Mouse (Mus musculus): ENCODE data around the gene Arl3. TPM values are rescaled to one million over a fixed set of nuclear protein-coding genes. Genes with fewer than 3 reads are reported as not detected.

Arl3 gene
- polyA plus RNA-seq, 1 experiment from 2014 or later, result 209 TPM

- WGBS, result 28% methylated on average over 8 of the region's 8 CpGs
- H3K4me1 ChIP-seq (replicated peaks), result peaks cover 76% of the 10 kb centered on the region
- H3K9me3 ChIP-seq, result no peaks in the 10 kb centered on the region
- H3K27me3 ChIP-seq (ENCODE audit: insufficient read depth, poor library complexity, severe bottlenecking), result no peaks in the 10 kb centered on the region
- peak overlapping the region; percentile 98 for H3K27ac ChIP-seq
- peak overlapping the region; percentile 99 for H3K4me3 ChIP-seq
- peak; percentile 73 for DNase-seq (ENCODE audit: low spot score)
- peaks cover 86% of the 10 kb centered on the region for H3K36me3 ChIP-seq
Observed at GRCm38 (mm10) chr19:46507181-46507581, 65.8 kb downstream of the Arl3 start.

GRCm38 (mm10) chr19:46506372-46506717 lies 66.7 kb downstream of the Arl3 start:
- Histone ChIP-seq H3K4me1 (replicated peaks) (peaks cover 81% of the 10 kb centered on the region), H3K9me3 (no peaks in the 10 kb centered on the region), H3K27ac (peak overlapping the region; percentile 98), H3K4me3 (peak overlapping the region; percentile 99), H3K36me3 (peaks cover 78% of the 10 kb centered on the region), H3K27me3 (ENCODE audit: insufficient read depth, poor library complexity, severe bottlenecking) (no peaks in the 10 kb centered on the region)
- no peak for DNase-seq (ENCODE audit: low spot score)
- 49% methylated on average over 3 of the region's 3 CpGs for WGBS

- Histone ChIP-seq H3K9me3 (no peaks in the 10 kb centered on the region), H3K27ac (peak overlapping the region; percentile 98), H3K27me3 (ENCODE audit: insufficient read depth, poor library complexity, severe bottlenecking) (no peaks in the 10 kb centered on the region), H3K36me3 (peaks cover 73% of the 10 kb centered on the region), H3K4me3 (peak overlapping the region; percentile 99), H3K4me1 (replicated peaks) (peaks cover 81% of the 10 kb centered on the region)
- 73% methylated on average over 8 of the region's 8 CpGs for WGBS
- no peak for DNase-seq (ENCODE audit: low spot score)
Observed at GRCm38 (mm10) chr19:46505646-46506371, 67.2 kb downstream of the Arl3 start.

GRCm38 (mm10) chr19:46504822-46505417 lies 68.1 kb downstream of the Arl3 start:
- no peak for DNase-seq (ENCODE audit: low spot score)
- H3K4me3 ChIP-seq, result peak overlapping the region; percentile 99
- H3K4me1 ChIP-seq (replicated peaks), result peaks cover 75% of the 10 kb centered on the region
- H3K27ac ChIP-seq, result peak overlapping the region; percentile 98
- H3K27me3 ChIP-seq (ENCODE audit: insufficient read depth, poor library complexity, severe bottlenecking), result no peaks in the 10 kb centered on the region
- H3K36me3 ChIP-seq, result peaks cover 64% of the 10 kb centered on the region
- H3K9me3 ChIP-seq, result no peaks in the 10 kb centered on the region
- 59% methylated on average over 9 of the region's 9 CpGs for WGBS

GRCm38 (mm10) chr19:46504085-46504552 lies 68.9 kb downstream of the Arl3 start:
- DNase-seq (ENCODE audit: low spot score), result no peak
- Histone ChIP-seq H3K27ac (peak overlapping the region; percentile 98), H3K9me3 (no peaks in the 10 kb centered on the region), H3K4me3 (peak overlapping the region; percentile 99), H3K4me1 (replicated peaks) (peaks cover 74% of the 10 kb centered on the region), H3K36me3 (peaks cover 56% of the 10 kb centered on the region), H3K27me3 (ENCODE audit: insufficient read depth, poor library complexity, severe bottlenecking) (no peaks in the 10 kb centered on the region)
- 7% methylated on average over 4 of the region's 4 CpGs for WGBS

- H3K36me3 ChIP-seq, result peaks cover 50% of the 10 kb centered on the region
- peak overlapping the region; percentile 99 for H3K4me3 ChIP-seq
- H3K9me3 ChIP-seq, result no peaks in the 10 kb centered on the region
- whole genome bisulfite sequencing, result under 1% methylated on average over 21 of the region's 21 CpGs
- H3K27ac ChIP-seq, result peak overlapping the region; percentile 98
- H3K4me1 ChIP-seq (replicated peaks), result peaks cover 70% of the 10 kb centered on the region
- H3K27me3 ChIP-seq (ENCODE audit: insufficient read depth, poor library complexity, severe bottlenecking), result no peaks in the 10 kb centered on the region
- peak; percentile 63 for DNase-seq (ENCODE audit: low spot score)
Observed at GRCm38 (mm10) chr19:46503351-46504084, 69.5 kb downstream of the Arl3 start.

- Histone ChIP-seq H3K4me3 (peak overlapping the region; percentile 99), H3K27me3 (ENCODE audit: insufficient read depth, poor library complexity, severe bottlenecking) (no peaks in the 10 kb centered on the region), H3K9me3 (no peaks in the 10 kb centered on the region), H3K36me3 (peaks cover 41% of the 10 kb centered on the region), H3K4me1 (replicated peaks) (peaks cover 61% of the 10 kb centered on the region), H3K27ac (peak overlapping the region; percentile 98)
- WGBS, result under 1% methylated on average over 53 of the region's 53 CpGs
- peak; percentile 67 for DNase-seq (ENCODE audit: low spot score)
Observed at GRCm38 (mm10) chr19:46502471-46503166, 70.4 kb downstream of the Arl3 start.

GRCm38 (mm10) chr19:46502069-46502455 lies 70.9 kb downstream of the Arl3 start:
- Histone ChIP-seq H3K27me3 (ENCODE audit: insufficient read depth, poor library complexity, severe bottlenecking) (no peaks in the 10 kb centered on the region), H3K27ac (peak overlapping the region; percentile 98), H3K9me3 (no peaks in the 10 kb centered on the region), H3K4me3 (peak overlapping the region; percentile 99), H3K4me1 (replicated peaks) (peaks cover 55% of the 10 kb centered on the region), H3K36me3 (peaks cover 35% of the 10 kb centered on the region)
- WGBS, result under 1% methylated on average over 45 of the region's 46 CpGs
- peak; percentile 66 for DNase-seq (ENCODE audit: low spot score)

- Histone ChIP-seq H3K27me3 (ENCODE audit: insufficient read depth, poor library complexity, severe bottlenecking) (no peaks in the 10 kb centered on the region), H3K4me3 (peak within 1 kb of the TSS; percentile 99), H3K27ac (peak within 1 kb of the TSS; percentile 98), H3K36me3 (peaks cover 30% of the 10 kb centered on the region), H3K9me3 (no peaks in the 10 kb centered on the region), H3K4me1 (replicated peaks) (peaks cover 50% of the 10 kb centered on the region)
- DNase-seq (ENCODE audit: low spot score), result peak; percentile 90
- WGBS, result under 1% methylated on average over 62 of the region's 64 CpGs
Observed at GRCm38 (mm10) chr19:46501401-46502068, 71.5 kb downstream of the Arl3 start, which contains the start of gene Trim8. Gene Trim8, plus strand, starts transcription at chr19:46501702.

- H3K9me3 ChIP-seq, result no peaks in the 10 kb centered on the region
- H3K4me3 ChIP-seq, result peak overlapping the region; percentile 99
- no peak for DNase-seq (ENCODE audit: low spot score)
- H3K27ac ChIP-seq, result peak overlapping the region; percentile 98
- H3K27me3 ChIP-seq (ENCODE audit: insufficient read depth, poor library complexity, severe bottlenecking), result no peaks in the 10 kb centered on the region
- WGBS, result under 1% methylated on average over 44 of the region's 50 CpGs
- peaks cover 22% of the 10 kb centered on the region for H3K36me3 ChIP-seq
- peaks cover 42% of the 10 kb centered on the region for H3K4me1 ChIP-seq (replicated peaks)
Observed at GRCm38 (mm10) chr19:46500581-46501341, 72.2 kb downstream of the Arl3 start.

- peak; percentile 99 for DNase-seq (ENCODE audit: low spot score)
- Histone ChIP-seq H3K27me3 (ENCODE audit: insufficient read depth, poor library complexity, severe bottlenecking) (no peaks in the 10 kb centered on the region), H3K27ac (peak overlapping the region; percentile 98), H3K4me3 (peak overlapping the region; percentile 99), H3K4me1 (replicated peaks) (peaks cover 35% of the 10 kb centered on the region), H3K9me3 (no peaks in the 10 kb centered on the region), H3K36me3 (peaks cover 15% of the 10 kb centered on the region; the same call in 1 of the 2 replicates)
- under 1% methylated on average over 52 of the region's 52 CpGs for WGBS
Observed at GRCm38 (mm10) chr19:46499836-46500580, 73.0 kb downstream of the Arl3 start.

All from hindbrain, embryonic 10.5 days (tissue).